ENCODE assay signal across 14 mouse cellular contexts in the genomic region with DNA sequence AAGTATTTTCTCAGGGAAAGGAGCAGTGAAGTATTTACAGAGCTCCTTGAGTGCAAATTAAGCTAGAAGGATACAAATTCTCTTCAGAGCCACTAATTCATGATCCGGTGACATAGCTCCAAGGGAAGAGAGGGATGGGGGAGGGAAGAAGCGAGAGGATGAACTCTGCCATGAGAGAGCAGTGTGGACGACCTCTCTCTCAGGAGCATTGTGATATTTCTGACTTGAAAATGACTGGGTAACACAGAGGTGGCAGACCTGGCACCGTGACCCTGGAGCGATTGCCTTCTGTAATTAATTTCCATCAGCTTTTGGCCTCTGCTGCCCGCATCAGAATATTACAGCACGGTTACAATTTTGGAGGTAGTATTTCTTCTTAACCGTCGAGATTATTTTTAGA. TPM values are rescaled to one million over a fixed set of nuclear protein-coding genes. Genes with fewer than 3 reads are reported as not detected.
DNase-seq lines count a peak whose midpoint lies in the region; ATAC-seq and TF ChIP-seq lines count a peak whose summit lies in the region.
"Had no signal": no experiment of that assay in that cellular context is flagged by ENCODE, and none has a peak within 500 bp of the region (broad histone marks: within the 10 kb centered on the region; RNA-seq: fewer than 3 reads in every experiment).

No protein-coding gene starts in this region.

- H3K9ac ChIP-seq in hindbrain, postnatal 0 days (replicated peaks; ENCODE audit: low read length) = 0 out of 2 replicates have a peak overlapping the region, but pooled peaks have one; percentile 3
- no peak overlapping the region for H3K9ac ChIP-seq in hindbrain, embryonic 16.5 days (ENCODE audit: low read depth, low read length)
- 0 out of 2 replicates have a peak overlapping the region, but pooled peaks have one; percentile 23 for H3K9ac ChIP-seq in midbrain, embryonic 13.5 days (replicated peaks)
- no peak overlapping the region for H3K9ac ChIP-seq in midbrain, embryonic 15.5 days
- peak overlapping the region; percentile 58 for H3K9ac ChIP-seq in intestine, embryonic 16.5 days (ENCODE audit: low read depth, low read length)
- H3K9ac ChIP-seq in stomach, embryonic 16.5 days (ENCODE audit: low read length) = peak overlapping the region; percentile 50
- H3K9ac ChIP-seq: forebrain, embryonic 13.5 days had no signal

- no peak overlapping the region for H3K4me3 ChIP-seq in hindbrain, postnatal 0 days (ENCODE audit: low read length)
- H3K4me3 ChIP-seq in hindbrain, embryonic 16.5 days (ENCODE audit: low read length) = no peak overlapping the region
- H3K4me3 ChIP-seq in midbrain, embryonic 13.5 days (replicated peaks) = no peak overlapping the region
- no peak overlapping the region for H3K4me3 ChIP-seq in midbrain, embryonic 15.5 days
- peak overlapping the region; percentile 28 for H3K4me3 ChIP-seq in intestine, embryonic 16.5 days (ENCODE audit: low read length)
- H3K4me3 ChIP-seq in stomach, embryonic 16.5 days (replicated peaks; ENCODE audit: low read length) = peak overlapping the region; percentile 28
- H3K4me3 ChIP-seq: forebrain, embryonic 13.5 days; layer of hippocampus, adult 2 months had no signal

- H3K4me1 ChIP-seq in hindbrain, postnatal 0 days (ENCODE audit: insufficient read depth, low read length) = no peaks in the 10 kb centered on the region
- no peaks in the 10 kb centered on the region for H3K4me1 ChIP-seq in hindbrain, embryonic 16.5 days (ENCODE audit: control insufficient read depth, insufficient read depth, low read depth, low read length)
- peaks cover 9% of the 10 kb centered on the region; the same call in 1 of the 2 replicates for H3K4me1 ChIP-seq in midbrain, embryonic 13.5 days (replicated peaks)
- H3K4me1 ChIP-seq in midbrain, embryonic 15.5 days = no peaks in the 10 kb centered on the region
- peaks cover 8% of the 10 kb centered on the region for H3K4me1 ChIP-seq in intestine, embryonic 16.5 days (ENCODE audit: control insufficient read depth, insufficient read depth, low read length)
- H3K4me1 ChIP-seq in stomach, embryonic 16.5 days (ENCODE audit: control insufficient read depth, insufficient read depth, low read length) = no peaks in the 10 kb centered on the region

- H3K27ac ChIP-seq in hindbrain, postnatal 0 days = no peak overlapping the region
- no peak overlapping the region for H3K27ac ChIP-seq in hindbrain, embryonic 16.5 days (ENCODE audit: low read depth, low read length)
- no peak overlapping the region for H3K27ac ChIP-seq in midbrain, embryonic 13.5 days
- no peak overlapping the region for H3K27ac ChIP-seq in midbrain, embryonic 15.5 days
- H3K27ac ChIP-seq in intestine, embryonic 16.5 days (ENCODE audit: low read length) = peak overlapping the region; percentile 50
- H3K27ac ChIP-seq in stomach, embryonic 16.5 days (ENCODE audit: low read length) = peak overlapping the region; percentile 12; the same call in 1 of the 2 replicates
- H3K27ac ChIP-seq: forebrain, embryonic 13.5 days; layer of hippocampus, adult 2 months had no signal

- no peaks in the 10 kb centered on the region for H3K27me3 ChIP-seq in hindbrain, postnatal 0 days (ENCODE audit: insufficient read depth, low read length)
- H3K27me3 ChIP-seq in hindbrain, embryonic 16.5 days (replicated peaks; ENCODE audit: control insufficient read depth, insufficient read depth, low read length) = no peaks in the 10 kb centered on the region
- H3K27me3 ChIP-seq in midbrain, embryonic 13.5 days = no peaks in the 10 kb centered on the region
- H3K27me3 ChIP-seq in midbrain, embryonic 15.5 days (replicated peaks) = no peaks in the 10 kb centered on the region
- H3K27me3 ChIP-seq in intestine, embryonic 16.5 days (replicated peaks; ENCODE audit: control insufficient read depth, insufficient read depth, low read length) = no peaks in the 10 kb centered on the region
- H3K27me3 ChIP-seq in stomach, embryonic 16.5 days (ENCODE audit: control insufficient read depth, insufficient read depth, low read length) = no peaks in the 10 kb centered on the region
- H3K27me3 ChIP-seq: forebrain, embryonic 13.5 days; Patski had no signal

- no peak overlapping the region for H3K4me2 ChIP-seq in hindbrain, postnatal 0 days (ENCODE audit: low read depth, low read length)
- H3K4me2 ChIP-seq in hindbrain, embryonic 16.5 days (ENCODE audit: low read length) = no peak overlapping the region
- H3K4me2 ChIP-seq in midbrain, embryonic 13.5 days (replicated peaks) = no peak overlapping the region
- H3K4me2 ChIP-seq in midbrain, embryonic 15.5 days = no peak overlapping the region
- H3K4me2 ChIP-seq in intestine, embryonic 16.5 days (ENCODE audit: low read depth, low read length) = peak overlapping the region; percentile 34; the same call in 1 of the 2 replicates
- H3K4me2 ChIP-seq in stomach, embryonic 16.5 days (ENCODE audit: low read depth, low read length) = no peak overlapping the region
- H3K4me2 ChIP-seq: forebrain, embryonic 13.5 days had no signal

- 65% methylated on average over 9 of the region's 9 CpGs for WGBS in hindbrain, postnatal 0 days
- 66% methylated on average over 9 of the region's 9 CpGs for WGBS in hindbrain, embryonic 16.5 days
- 66% methylated on average over 9 of the region's 9 CpGs for WGBS in midbrain, embryonic 13.5 days
- WGBS in midbrain, embryonic 15.5 days = 67% methylated on average over 9 of the region's 9 CpGs
- 59% methylated on average over 9 of the region's 9 CpGs for WGBS in intestine, embryonic 16.5 days
- WGBS in stomach, embryonic 16.5 days = 49% methylated on average over 9 of the region's 9 CpGs

- no peak for ATAC-seq in hindbrain, postnatal 0 days
- no peak for ATAC-seq in hindbrain, embryonic 16.5 days
- no peak for ATAC-seq in midbrain, embryonic 13.5 days
- ATAC-seq in midbrain, embryonic 15.5 days (replicated peaks) = no peak
- 0 out of 2 replicates have a peak, but pooled peaks have one; percentile 49 for ATAC-seq in intestine, embryonic 16.5 days
- ATAC-seq in stomach, embryonic 16.5 days (ENCODE audit: insufficient read depth, low FRiP score) = no peak
- ATAC-seq in megakaryocyte progenitor cell, adult 5-6 weeks (replicated peaks; ENCODE audit: poor library complexity) = no peak
- ATAC-seq: forebrain, embryonic 13.5 days; inflammation-experienced regulatory T-cells, adult 6 months; Patski had no signal

- H3K36me3 ChIP-seq in hindbrain, postnatal 0 days (ENCODE audit: insufficient read depth, low read length) = no peaks in the 10 kb centered on the region
- H3K36me3 ChIP-seq in hindbrain, embryonic 16.5 days (ENCODE audit: control insufficient read depth, insufficient read depth, low read length) = no peaks in the 10 kb centered on the region
- H3K36me3 ChIP-seq in midbrain, embryonic 13.5 days = no peaks in the 10 kb centered on the region
- no peaks in the 10 kb centered on the region for H3K36me3 ChIP-seq in midbrain, embryonic 15.5 days (replicated peaks)
- H3K36me3 ChIP-seq in intestine, embryonic 16.5 days (ENCODE audit: control insufficient read depth, insufficient read depth, low read length) = no peaks in the 10 kb centered on the region
- no peaks in the 10 kb centered on the region for H3K36me3 ChIP-seq in stomach, embryonic 16.5 days (ENCODE audit: control insufficient read depth, insufficient read depth, low read length)

- H3K9me3 ChIP-seq in hindbrain, postnatal 0 days (ENCODE audit: low read length) = no peaks in the 10 kb centered on the region
- H3K9me3 ChIP-seq in hindbrain, embryonic 16.5 days (ENCODE audit: control insufficient read depth, low read length) = no peaks in the 10 kb centered on the region
- H3K9me3 ChIP-seq in midbrain, embryonic 13.5 days = no peaks in the 10 kb centered on the region
- H3K9me3 ChIP-seq in midbrain, embryonic 15.5 days = no peaks in the 10 kb centered on the region
- H3K9me3 ChIP-seq in intestine, embryonic 16.5 days (ENCODE audit: control insufficient read depth, low read length) = no peaks in the 10 kb centered on the region
- no peaks in the 10 kb centered on the region for H3K9me3 ChIP-seq in stomach, embryonic 16.5 days (replicated peaks; ENCODE audit: control insufficient read depth, low read length)
- H3K9me3 ChIP-seq: forebrain, embryonic 13.5 days had no signal

- no peak for TF ChIP-seq CTCF in hindbrain, postnatal 0 days (IDR thresholded peaks at IDR 0.05; ENCODE audit: low read depth)

- DNase-seq in hindbrain, postnatal 0 days (ENCODE audit: low spot score) = no peak
- no peak for DNase-seq in cerebellum, adult 11 months
- DNase-seq: adrenal gland, postnatal 14 days; lung, postnatal 36 days had no signal

RNA-seq across cellular contexts. Expression of gene Myl12a, which starts 17.2 kb away (rescaled TPM):
- total RNA-seq in hindbrain, postnatal 0 days (2014; rRNA removed) = 30.9 and 36.5 TPM in 2 replicates
- polyA plus RNA-seq in hindbrain, postnatal 0 days (2015; fragmentation: Nextera tagmentation; extraction: Ambion mirVana) = 101 and 107 TPM in 2 replicates
- 106 and 118 TPM in 2 replicates for polyA plus RNA-seq in hindbrain, embryonic 16.5 days (2015; fragmentation: Nextera tagmentation; extraction: Ambion mirVana)
- polyA plus RNA-seq in midbrain, embryonic 13.5 days (2015; fragmentation: Nextera tagmentation; extraction: Ambion mirVana) = 141 and 154 TPM in 2 replicates
- 93.2 and 107 TPM in 2 replicates for polyA plus RNA-seq in midbrain, embryonic 15.5 days (2015; fragmentation: Nextera tagmentation; extraction: Ambion mirVana)
- polyA plus RNA-seq in intestine, embryonic 16.5 days (2015; fragmentation: Nextera tagmentation; extraction: Ambion mirVana) = 485 and 503 TPM in 2 replicates
- 524 and 584 TPM in 2 replicates for polyA plus RNA-seq in stomach, embryonic 16.5 days (2015; fragmentation: Nextera tagmentation; extraction: Ambion mirVana)
- 307 and 338 TPM in 2 replicates for total RNA-seq in megakaryocyte progenitor cell, adult 5-6 weeks (2015)
- 150 and 188 TPM in 2 replicates for total RNA-seq in megakaryocyte progenitor cell, adult 5-6 weeks (2017)

RNA-seq across cellular contexts. Expression of gene Myom1, which starts 17.4 kb away (rescaled TPM):
- total RNA-seq in hindbrain, postnatal 0 days (2014; rRNA removed) = 1.7 and 3.7 TPM in 2 replicates
- 0.82 and 0.90 TPM in 2 replicates for polyA plus RNA-seq in hindbrain, postnatal 0 days (2015; fragmentation: Nextera tagmentation; extraction: Ambion mirVana)
- polyA plus RNA-seq in hindbrain, embryonic 16.5 days (2015; fragmentation: Nextera tagmentation; extraction: Ambion mirVana) = 0.91 and 2.7 TPM in 2 replicates
- 1.2 and 1.3 TPM in 2 replicates for polyA plus RNA-seq in midbrain, embryonic 13.5 days (2015; fragmentation: Nextera tagmentation; extraction: Ambion mirVana)
- 0.87 and 1.3 TPM in 2 replicates for polyA plus RNA-seq in midbrain, embryonic 15.5 days (2015; fragmentation: Nextera tagmentation; extraction: Ambion mirVana)
- 10.6 and 10.8 TPM in 2 replicates for polyA plus RNA-seq in intestine, embryonic 16.5 days (2015; fragmentation: Nextera tagmentation; extraction: Ambion mirVana)
- polyA plus RNA-seq in stomach, embryonic 16.5 days (2015; fragmentation: Nextera tagmentation; extraction: Ambion mirVana) = 15.7 and 21.1 TPM in 2 replicates
- 0.20 and 0.30 TPM in 2 replicates for total RNA-seq in megakaryocyte progenitor cell, adult 5-6 weeks (2015)
- 0.33 and 0.34 TPM in 2 replicates for total RNA-seq in megakaryocyte progenitor cell, adult 5-6 weeks (2017)

Comparison
In these comparisons a context has a peak if more than half of its experiments do, and no peak if none do; other contexts are left out.
1. H3K9ac ChIP-seq: peak in hindbrain, postnatal 0 days (single experiment), midbrain, embryonic 13.5 days (single experiment), intestine, embryonic 16.5 days (single experiment) and stomach, embryonic 16.5 days (single experiment); none in hindbrain, embryonic 16.5 days (single experiment) and midbrain, embryonic 15.5 days (single experiment).
2. H3K27ac ChIP-seq: peak in intestine, embryonic 16.5 days (single experiment) and stomach, embryonic 16.5 days (single experiment); none in hindbrain, postnatal 0 days (single experiment), hindbrain, embryonic 16.5 days (single experiment), midbrain, embryonic 13.5 days (single experiment) and midbrain, embryonic 15.5 days (single experiment).
3. H3K4me3 ChIP-seq: peak in intestine, embryonic 16.5 days (single experiment) and stomach, embryonic 16.5 days (single experiment); none in hindbrain, postnatal 0 days (single experiment), hindbrain, embryonic 16.5 days (single experiment), midbrain, embryonic 13.5 days (single experiment) and midbrain, embryonic 15.5 days (single experiment).